Mouse (Mus musculus): ENCODE measurements around the gene Proser2.

Proser2 gene

DNA sequence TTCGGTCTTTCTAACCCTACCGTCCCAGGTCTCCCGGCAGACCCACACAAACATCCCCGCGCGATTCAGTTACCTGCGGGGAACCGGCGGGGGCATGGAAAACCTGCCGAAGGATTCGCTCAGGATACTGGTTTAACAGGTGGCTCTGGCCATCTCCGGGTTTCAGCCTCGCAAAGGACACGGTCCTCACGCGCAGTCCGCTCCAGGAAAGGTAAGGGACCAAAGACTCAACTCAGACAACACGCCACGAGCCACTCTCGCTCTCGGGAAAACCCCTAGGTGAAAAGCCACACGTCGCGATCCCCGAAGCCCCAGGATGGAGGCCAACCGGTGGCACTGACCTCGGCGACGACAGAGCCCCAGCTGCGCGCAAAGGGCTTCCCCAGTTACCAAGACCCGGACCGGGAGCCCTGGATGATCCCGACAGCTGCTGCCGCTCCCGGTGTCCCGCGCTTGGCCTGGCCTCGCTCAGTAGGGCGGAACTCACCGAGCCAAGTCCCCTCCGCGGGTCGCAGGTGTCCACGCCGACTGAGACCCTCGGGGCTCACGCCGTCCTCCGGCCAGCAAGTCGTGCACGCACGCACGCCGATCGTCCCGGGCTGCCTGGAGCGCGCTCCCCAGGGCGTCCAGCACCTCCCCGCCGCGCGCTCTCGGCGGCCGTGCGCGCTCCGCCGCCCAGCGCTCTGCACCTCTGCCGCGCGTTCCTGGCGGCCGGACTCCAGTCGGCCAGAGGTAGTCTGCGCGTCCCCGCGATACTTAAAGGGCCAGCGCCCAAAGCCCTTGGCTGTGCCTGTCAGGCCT is at the start of gene Proser2:
Gene Proser2, minus strand, starts transcription at position 657 of the 801 bp plus-strand sequence.
- DNase-seq: peak; percentile 70 to 77

DNA sequence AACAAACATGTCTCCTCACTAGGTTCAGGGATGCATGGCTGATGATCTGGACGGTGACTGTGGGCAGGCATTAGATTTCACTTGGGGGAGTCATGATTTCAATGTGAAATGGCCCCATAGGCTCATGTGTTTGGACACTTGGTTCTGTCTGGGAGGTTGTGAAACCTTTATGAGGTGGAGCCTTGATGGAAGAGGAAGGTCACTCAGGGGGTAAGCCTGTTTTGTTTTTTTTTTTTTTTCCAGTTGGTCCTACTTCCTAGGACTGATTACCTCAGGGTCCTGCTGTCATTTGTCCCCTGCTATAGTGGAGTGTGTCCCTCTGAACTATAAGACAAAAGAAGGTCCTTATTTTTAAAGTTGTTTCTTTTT is 49.7 kb upstream of the Proser2 start:
- DNase-seq: no peak

DNA sequence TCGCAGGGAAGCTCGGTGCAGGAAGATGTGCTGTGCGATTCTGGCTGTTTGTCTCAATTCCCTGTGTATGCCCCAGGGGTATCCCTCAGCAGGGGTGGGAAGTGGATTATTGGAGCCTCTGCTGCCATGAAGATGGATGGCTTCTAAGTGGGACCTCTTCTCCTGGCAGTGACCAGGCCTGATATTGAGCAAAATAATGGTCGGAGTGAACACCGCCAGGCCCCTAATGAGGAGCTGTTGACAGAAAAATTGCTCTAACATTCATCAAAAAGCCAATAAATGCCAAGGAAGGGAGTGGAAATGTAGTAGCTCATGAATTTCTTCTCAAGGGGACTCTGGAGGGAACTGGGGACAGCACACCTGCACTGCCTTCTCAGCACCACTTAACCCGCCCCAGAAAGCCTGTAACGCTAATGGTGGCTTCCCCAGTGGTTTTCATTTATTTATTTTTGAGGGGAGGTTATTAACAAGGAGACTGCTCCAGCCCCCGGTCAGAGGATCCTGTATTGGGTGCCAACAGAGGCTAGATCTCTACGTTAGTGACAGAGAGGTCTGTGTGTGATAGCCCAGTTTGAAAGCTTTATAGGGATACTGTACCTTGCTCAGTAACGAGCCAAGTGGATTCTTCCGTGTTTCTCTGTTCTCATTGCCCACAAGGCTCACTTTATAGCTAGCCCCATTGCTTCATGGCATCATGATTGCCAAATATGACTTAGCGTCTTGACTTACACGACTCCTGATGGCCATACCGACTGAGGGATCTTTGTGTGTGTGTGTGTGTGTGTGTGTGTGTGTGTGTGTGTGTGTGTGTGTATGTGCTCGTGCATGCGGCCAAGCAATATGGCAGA is 49.1 kb upstream of the Proser2 start:
- DNase-seq: no peak

DNA sequence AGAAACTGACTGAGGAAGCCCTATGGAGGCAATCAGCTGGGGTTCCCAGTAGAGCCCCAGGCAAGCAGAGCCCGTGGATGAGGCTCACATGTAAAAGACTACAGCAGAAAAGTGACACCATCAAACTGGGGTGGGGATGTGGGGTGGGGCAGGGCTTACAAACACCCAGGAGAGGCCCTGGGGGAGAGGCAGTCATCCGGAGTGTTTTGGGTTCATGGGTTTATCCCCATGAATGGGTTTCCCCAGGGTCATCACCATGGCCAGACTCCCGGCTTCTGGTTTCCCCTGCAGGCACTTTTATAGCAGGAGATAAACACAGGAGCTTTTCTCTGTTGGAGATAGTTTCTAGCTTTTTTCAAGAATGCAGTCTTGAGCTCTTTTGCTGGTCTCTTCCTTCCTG is 43.0 kb upstream of the Proser2 start:
- DNase-seq: no peak

DNA sequence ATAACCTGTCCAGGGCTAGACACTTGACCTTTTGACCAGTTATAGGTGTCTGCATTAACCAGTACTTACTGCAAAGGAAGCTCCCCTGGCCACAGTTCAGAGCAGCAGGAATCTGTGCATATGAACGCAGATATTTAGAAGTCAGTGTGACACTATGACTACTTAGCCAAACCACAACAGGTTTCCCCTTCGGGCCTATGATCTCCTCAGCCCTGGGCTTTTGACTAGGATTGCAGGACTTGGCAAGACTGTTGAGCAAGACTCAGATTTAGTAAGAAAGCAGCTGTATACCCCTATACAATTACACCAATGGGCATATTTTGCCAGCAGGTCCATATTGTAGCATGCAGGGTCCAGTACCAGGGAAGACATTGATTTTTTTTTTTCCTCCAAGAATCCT is 38.5 kb upstream of the Proser2 start:
- DNase-seq: no peak

DNA sequence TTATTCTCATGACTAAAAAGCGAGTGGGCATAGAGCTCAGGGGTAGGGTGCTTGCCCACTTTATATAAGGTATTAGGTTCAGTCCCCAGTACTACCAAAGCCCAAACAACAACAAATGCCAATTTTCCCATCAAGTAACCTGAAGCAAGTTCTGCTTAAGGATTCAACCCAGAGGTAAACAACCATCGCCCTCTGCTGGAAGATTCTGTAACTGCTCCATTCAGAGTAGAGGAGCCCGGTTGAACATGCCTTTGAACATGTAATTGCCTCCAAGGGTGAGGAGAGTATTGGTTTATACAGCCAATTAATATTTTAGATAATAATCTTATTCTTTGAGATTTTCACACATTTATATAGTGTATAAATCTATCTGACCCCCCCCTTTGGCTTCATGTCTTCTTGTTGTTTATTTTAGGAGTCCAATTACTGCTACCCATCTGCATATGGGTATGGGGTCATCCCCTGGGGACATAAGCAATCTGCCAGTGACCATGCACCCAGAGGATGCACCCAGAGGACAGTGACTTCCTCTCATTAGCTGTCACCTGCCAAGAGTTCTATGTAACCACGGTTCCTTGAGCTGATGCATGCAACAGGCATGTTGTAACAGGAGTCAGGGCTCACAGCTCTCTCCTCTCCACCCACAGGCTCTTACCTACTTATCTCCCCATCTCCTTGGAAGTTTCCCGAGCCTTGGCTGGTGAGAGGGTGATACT is 38.0 kb upstream of the Proser2 start:
- DNase-seq: peak; percentile 91 to 95

DNA sequence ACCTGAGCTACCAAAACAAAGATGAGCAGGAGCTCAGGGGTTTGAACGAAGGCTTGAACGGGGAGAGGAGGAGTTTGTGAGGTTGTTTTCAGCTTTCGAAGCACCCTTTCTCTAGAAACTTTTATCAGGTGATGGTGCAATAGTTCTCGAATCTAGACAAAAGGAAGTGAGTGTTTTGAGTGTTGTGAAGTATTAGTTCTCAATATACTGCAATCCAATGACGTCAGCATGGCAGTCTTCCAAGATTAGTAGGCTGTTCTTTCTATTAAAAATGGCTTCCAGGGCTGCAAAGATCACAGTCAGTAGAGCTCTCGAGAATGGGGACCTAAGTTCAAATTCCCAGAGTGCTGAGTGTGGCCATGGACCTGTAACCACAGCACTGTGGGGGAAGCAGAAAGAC is 35.8 kb upstream of the Proser2 start:
- no peak for DNase-seq

DNA sequence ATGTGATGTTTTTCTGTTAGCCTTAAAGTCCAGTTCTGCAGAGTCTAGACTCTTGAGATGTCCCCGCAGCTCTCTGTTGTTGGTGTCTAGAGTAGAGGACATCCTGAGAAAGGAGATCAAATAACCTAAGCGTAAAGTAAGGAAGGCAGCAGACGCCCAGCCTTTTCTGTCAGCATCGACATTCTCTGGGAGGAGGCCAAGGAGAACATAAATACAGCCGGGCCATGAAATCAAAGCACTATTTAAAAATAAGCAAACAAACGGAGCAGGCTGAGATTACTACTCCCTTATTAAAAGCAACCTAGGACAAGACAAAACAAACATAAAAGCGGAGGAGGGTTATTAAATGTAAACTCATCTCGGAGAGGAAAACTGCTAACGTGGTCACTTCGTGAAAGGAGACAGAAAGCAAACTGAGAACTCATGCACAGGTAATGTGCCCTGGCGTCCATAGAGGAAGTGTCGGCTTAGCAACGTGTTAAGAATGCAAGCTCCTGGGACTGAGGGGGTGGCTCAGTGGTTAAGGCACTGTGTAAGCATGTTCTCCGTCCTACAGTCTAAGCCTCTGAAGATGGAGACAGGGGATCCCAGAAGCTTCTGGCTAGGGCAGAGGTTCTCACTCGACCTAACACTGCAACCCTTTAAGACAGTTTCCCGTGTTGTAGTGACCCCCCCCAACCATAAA is 34.7 kb upstream of the Proser2 start:
- DNase-seq: no peak

DNA sequence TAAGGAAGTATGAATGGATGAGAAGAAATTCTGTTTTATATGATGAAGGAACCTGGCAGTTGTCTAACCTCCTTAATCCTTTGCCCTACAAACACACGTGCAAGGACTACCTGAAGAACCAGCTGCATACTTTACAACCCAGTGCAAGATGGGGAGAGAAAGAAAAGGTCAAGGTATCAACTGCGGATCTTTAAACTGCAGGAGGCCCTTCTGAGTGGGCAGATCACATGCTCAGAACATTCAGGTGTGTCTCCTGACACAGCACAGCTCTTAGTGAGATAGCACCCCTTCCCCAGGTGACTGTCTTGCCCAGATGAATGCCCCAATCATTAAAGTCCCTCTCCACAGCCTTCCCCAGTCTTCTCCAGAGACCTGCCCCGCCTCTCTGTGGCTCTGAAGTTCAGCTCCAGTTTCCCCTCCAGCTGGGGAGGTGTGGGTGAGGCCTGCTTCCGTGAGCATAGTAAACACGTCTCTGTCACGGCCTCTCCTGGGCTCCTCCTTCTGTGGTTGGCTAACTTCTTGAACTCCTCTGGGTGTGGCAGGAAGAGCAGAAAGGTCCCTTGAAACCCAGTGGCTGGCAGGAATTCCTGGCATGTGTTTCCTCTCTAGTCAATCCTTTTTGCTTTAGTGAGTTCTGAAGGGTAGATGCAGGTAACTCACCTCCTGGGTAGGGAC is 32.5 kb upstream of the Proser2 start:
- no peak for DNase-seq

DNA sequence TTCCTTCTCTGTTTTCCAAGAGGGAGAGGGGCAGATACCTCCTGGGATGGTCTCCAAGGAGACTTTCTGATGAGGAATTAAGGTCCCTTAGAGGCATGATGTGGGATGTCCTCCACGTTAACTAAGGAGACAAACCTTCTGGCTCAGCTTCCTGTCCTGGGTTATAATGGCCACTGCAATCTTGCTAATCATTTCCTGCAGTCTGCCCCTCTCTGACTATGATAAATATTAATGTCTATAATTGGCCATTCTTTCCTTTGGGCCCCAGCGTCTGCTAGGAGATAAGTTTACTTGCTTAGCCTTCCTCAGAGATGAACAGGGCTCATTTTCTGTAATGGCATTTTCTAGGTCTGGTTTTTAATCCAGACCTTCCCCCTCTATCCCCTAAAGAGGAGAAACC is 29.7 kb upstream of the Proser2 start:
- DNase-seq: no peak

DNA sequence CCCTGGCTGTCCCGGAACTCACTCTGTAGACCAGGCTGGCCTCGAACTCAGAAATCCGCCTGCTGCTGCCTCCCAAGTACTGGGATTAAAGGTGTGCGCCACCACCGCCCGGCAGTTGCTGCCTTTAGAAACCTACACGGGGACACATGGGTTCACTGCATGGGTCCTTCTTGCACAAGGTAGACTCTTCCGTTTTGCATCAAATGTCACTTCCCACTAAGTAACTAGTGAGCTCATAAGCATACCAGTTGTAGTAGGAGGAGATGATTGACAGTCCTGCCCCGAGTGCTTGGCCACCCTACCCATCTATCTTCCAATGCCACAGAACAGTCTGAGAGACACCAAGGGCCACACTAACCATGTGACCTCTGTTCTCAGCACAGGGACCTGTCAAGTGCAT is 29.2 kb upstream of the Proser2 start:
- no peak for DNase-seq

DNA sequence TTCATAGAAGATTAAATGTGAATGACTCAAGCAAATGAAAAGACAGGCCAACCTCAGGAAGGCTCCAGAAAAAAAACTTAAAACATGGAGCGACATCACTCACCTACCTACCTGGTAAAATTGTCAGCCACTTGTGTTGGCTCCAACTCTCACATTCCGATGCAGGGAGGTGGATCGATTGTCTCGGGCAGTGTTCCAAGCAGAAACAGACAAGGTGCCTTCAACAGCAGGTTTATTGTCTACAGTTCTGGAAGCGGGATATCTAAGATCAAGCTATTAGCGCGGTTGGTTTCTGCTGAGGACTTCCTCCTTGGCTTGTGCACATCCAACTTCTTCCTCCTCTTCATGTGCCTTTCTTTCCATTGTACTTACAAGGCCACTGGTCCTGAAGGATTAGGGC is 27.6 kb upstream of the Proser2 start:
- DNase-seq: no peak

DNA sequence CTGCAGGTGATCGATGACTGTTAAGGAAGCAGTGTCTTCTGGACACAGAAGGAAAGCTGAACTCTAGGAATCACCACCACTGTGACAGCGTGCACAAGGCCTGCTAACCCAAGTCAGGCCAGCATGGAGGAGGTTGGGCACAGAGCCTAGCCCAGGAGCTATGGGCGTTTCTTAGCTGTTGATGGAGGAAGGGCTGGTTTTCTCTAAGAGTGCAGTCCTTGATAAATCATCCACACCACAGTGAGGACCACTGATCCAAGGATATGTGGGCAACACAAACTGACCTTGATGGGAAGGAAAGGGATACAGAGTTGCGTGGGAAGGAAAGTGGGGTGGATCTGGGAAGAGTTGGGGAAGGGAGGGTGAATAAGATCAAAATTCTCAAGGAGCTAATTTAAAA is 27.2 kb upstream of the Proser2 start:
- no peak for DNase-seq

DNA sequence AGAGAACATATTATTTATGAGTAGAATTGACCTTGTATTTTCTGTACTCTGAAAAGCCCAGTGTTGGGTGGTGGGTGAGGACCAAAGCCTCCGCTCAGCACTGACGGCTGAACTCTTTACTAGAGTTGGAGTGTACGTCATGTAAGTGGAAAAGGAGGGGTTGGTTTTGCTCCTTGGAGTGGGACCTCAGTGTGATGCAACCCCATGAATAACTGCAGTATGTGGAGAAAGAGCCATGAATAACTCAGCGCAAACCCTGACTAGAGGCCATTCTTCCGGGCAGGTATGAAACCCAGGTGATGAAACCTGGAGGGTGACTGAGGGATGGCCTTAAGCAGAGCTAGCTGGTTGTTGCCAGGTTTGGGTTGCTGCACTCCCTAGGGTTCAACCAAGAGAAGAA is 19.8 kb upstream of the Proser2 start:
- no peak for DNase-seq

DNA sequence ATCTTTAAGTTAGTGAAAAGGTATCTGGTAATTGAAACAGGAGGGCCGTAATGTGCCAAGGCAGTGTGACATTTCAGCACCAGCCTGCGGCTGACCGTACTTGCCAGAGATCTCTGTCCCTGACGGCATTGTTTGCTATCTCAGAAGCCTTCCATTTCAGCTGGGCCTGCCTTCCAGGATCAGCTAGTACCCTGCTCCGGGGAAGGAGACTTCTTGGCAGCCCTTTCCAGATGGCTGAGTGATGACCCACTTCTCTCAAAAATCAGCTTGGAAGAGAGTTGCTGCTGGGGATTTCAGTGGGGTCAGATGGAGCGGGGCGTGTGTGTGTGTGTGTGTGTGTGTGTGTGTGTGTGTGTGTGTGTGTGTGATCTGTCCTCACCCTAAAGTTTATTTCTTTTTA is 16.9 kb upstream of the Proser2 start:
- peak; percentile 50 to 59 for DNase-seq

DNA sequence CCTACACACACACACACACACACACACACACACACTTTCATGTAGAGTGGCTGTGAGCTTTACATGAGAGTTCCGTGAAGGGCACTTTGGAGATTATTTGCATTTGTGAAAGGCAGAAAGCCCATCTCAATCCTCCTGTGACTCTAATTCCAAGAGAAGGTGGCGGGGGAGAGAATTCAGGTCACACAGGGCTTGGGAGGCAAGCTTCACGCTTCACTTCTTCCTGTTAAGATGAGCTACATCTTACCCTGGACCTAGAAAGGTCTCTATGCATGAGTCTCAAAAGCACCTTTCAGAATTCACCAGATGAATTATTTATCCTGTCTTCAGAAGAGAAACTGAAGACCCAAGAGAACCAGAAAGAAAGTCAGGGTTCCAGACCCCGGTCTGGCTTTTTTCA is 16.2 kb upstream of the Proser2 start:
- DNase-seq: no peak

DNA sequence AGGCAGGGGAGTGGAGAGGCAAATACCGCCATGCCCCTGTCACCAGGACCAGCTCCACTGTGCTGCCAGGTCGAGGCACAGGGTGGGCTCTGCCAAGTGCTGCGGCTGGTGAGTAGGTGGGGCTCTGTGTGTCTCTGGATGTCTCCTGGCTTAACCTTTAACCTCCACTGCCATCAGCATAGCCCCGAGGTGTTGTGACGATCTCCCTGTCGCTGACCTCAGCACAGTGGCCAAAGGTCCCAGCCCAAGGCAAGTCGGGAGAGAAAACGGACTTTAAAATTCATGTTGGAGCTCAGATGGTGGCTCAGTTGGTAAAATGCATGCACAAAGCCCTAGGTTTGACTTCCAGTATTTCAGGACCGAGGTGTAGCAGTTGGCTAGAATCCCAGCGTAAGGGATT is 15.6 kb upstream of the Proser2 start:
- no peak for DNase-seq

DNA sequence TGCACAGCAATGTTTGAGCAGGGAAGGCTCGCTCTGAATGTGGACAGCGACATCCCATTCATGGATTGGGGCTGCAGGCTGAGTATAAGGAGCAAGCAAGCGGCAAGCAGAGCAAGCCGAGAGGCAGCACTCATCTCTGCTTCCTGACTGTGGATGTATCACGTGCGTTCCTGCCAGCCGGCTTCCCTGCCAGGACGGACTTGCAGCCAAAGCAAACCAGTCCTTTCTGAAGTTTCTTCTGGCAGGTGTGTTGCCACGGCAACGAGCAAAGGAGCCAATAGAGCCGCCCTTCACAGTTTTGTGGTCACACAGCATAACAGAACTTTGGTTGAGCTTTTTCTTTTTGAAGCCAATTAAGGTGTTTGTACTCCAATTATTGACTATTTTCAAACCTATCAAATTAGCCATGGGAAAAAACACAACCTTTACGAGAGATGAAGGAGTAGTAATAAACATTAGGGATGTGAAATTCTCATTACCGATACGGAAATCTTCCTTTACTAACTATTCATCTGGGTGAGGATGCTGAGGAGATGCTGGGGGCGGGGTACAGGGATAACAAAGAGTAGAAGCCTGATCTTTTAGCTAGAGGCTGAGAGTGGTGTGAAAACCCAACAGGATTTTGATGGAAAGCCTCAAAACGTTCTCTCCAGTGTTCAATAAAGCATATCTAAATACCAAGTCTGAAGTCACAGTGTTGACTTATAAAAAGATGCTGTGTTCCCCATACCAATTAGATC is 13.1 kb upstream of the Proser2 start:
- peak; percentile 81 to 85 for DNase-seq

DNA sequence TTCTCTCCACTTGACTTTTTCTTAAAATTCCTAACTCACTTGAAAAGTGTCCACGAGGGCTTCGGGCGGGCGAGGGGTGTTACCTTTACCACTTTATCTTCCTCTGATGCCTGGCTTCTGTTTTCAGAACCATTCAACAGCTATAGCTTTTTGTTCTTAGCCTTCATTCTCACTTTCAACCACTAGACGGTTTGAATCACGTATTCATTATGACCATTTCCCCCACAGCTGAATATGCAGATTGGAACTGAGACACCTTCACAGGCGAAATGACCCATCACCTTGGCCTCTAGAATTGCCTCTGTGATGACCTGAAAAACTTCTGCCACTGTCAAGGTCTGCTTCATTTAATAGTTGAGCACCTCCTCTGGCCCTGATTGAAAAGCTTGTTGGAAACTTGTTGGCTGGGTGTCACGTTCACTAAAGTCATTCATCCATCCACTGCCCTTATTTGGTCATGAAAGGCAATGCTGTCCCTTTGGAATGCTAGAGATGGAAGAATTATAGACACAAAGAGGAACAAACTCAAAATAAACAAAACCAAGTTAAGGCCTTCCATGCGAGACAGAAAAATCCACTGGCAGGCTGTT is 10.7 kb upstream of the Proser2 start:
- DNase-seq: no peak

DNA sequence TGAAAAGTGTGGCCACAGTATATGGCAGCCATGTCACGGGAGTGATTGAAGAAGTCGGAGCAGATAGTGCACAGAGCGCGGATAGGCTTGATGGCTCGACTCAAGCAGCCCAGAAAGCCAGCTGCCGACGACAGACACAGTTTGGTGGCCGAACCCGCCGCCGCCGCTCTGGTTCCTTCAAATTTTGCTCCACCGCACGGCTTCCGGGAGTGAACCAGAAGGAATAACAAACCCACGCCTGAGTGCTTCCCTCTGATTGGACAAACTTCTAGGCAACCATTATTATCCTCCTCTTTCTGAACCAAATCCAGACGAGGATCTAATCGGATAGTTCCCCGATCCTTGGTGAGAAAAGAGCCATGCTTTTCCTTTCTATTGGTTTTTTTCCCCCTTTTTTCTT is 3.9 kb upstream of the Proser2 start:
- no peak for DNase-seq

DNA sequence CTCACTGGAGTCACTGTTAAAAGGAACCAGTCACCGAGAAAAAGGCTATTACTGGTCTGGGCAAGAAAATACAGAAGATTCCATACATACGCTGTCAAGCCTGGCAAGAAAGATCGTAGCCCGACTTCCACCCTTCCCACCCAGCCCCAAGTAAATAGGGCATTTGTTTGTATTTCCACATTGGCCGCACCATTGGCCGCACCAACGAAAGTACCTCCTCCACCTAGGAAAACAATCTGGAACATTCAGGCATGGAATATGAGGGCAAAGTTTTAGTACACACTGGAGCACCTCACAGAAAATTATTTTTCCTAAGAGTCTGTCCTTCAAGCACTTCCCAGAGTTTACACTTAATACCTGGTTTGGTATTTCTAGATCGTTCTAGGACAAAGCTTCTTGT is 1.1 kb downstream of the Proser2 start:
- no peak for DNase-seq

Data from cerebellum, postnatal 10 days (tissue).